Mouse (Mus musculus) retina, adult 2 months (tissue): ENCODE data around the gene Mthfd1l.
"Not testable (repeated sequence)": the region's sequence is repeated elsewhere in the genome, so short reads cannot be mapped to it uniquely, and the experiment has no call there.

Experiments used
- DNase-seq: peaks from one replicate; pipeline ENCODE4 v3.0.0-alpha.2; 2012; ENCODE audit warnings: low read depth, low spot score

Mthfd1l gene

DNA sequence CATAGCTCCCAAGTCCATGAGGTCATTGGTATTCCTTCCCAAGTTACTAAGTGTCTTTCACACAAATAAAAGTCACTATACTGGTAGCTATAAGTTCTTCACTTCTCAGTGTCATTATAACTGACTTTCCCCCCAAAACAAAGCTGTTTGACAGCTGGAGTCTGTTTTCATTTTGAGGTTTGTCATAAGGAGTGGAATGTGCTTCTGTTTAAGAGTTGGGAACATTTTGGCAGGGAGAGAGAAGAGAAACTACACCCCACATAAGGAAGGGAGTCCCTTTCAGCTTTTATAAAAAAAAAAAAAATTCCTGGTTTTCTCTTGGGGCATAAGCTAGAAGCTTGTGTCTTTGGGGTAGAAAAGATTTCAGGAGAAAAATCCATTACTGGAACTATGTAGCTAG lies 143.7 kb downstream of the Mthfd1l start:
- DNase-seq, result no peak

DNA sequence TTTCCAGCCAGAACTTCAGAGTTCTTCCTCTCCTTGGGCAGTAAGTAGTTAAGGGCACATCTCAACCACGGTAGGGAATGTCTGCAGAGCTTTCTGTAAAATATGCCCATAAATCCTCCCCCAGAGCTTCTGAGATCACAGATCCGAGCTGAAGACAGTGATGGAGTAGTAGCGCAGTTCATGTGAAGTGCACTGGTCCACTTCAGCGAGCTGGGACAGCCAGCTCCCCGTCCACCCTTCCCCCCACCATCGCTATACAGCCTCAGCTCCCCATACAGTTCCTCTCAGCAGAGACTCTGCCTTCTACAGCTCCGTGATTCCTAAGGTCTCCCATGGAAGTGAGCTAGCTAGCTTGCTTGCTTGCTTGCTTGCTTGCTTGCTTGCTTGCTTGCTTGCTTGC lies 144.2 kb downstream of the Mthfd1l start:
- DNase-seq, result no peak

DNA sequence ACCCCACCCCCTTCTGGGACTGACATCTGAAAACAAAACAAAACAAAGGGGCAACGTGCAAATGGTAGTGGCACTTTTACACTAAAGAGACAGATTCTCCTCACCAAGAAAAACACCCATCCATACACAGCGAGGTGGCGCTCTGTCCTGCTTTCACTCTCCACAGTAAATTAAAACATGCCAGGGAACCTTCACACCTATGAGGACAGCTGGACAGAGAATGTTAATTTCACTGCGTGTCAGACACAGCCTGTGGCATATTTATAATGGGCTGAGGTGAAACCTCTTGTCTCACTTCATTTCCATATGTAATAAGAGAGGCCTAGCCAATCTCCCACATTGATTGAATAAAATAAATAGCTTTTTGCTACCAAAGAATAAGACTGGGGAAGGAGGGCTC lies 146.4 kb downstream of the Mthfd1l start:
- no peak for DNase-seq

DNA sequence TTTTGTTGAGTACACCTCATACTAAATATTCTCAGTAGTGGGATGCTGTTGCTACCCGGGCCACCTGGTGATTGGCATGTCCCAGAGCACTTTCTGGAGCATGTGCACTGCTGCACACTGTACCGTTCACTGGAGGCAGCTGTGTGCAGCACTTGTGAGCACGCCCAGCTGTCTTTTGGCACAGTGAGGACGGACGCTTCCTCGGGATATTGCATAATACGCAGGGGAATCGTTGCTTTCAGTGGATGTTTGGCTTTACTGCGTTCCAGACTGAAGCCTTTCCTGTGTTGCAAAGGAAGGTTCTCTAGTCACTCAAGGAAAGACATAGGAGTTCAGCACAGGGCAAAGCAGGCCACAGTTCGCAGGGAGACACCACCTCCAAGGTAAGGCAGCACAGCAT lies 147.8 kb downstream of the Mthfd1l start:
- DNase-seq, result no peak

DNA sequence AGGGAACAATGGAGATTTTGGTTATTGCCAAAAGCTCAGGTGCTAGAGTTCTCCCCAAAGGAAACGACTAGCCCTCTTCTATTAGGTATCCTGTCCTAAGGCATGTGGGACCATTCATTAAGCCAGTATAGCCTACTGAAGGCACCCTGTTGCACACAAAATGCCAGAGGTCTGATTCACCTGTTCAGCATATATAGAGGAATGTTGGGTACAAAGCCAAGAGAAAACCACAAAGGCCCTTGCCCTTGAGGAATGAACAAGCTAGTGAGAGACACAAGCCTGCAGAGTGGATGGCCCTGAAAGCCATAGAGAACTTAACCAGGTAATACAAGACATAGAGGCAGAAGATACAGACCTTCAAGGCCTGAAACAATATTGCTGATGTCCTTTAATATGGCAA lies 148.3 kb downstream of the Mthfd1l start:
- DNase-seq, result no peak

DNA sequence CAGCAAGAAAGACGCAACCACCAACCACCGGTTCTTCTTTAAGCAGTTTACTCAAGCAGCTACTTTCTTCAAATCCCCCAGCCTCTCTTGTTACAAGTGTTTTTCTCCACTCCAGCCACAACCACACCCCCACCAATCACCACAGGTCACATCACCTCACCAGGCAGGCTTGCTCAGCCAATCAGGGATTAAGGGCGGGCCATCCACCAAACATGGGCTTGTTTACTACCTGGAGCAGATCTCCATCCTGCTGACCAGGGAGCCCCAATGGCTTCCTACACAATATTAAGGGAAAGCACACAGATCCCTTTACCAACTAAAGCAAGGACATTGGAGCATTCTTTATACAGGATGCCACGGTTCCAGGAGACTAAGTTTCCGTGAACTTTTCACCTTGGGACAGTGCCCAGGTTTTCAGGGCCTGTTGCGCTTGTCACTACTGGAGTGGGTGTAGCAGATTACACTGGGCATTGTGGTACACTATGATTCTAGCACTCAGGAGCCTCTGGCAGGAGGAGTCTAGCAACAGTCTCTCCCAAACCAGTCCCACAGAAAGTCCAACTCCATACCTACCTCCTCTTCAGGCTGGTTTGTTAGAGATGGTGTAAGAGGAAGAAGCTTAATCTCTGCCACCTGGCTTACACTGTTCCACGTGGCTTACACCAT lies 150.5 kb downstream of the Mthfd1l start:
- DNase-seq, result not testable (repeated sequence)

DNA sequence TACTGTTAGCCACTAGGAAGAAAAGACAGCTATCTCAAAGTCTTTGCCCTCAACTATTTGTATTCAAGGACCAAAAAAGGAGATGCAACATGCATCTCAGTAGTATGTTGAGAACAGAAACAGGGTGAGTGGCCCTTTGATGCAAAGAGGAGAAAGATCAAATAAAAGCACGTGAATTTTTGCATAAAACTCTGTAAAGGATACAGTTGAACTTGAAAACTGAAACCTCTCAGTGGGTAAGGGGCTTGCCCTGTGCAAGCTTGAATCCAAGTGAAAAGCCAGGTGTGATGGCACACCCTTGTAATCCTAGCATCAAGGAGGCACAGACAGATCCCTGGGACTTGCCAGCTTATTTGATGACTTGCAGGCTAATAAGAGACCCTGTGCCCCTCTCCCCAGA lies 151.2 kb downstream of the Mthfd1l start:
- DNase-seq, result no peak

DNA sequence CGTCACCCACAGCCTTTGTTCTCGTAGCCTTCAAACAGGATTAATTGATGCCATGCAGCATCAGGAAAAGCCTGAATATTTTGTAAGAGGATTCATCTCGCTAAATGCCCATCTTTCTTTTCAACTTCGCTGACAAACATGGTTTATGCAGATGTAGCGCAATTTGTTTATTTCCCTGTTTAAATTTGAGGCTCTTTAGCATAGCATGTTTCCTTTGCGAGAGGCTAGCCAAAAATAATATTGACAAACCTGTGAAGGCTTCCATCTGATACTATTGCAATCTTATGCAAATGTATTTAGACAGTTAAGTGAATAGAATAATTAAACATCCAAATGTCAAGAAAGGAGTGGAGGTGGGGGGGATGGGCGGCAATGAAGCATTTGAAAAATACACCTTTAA lies 152.3 kb downstream of the Mthfd1l start:
- no peak for DNase-seq

DNA sequence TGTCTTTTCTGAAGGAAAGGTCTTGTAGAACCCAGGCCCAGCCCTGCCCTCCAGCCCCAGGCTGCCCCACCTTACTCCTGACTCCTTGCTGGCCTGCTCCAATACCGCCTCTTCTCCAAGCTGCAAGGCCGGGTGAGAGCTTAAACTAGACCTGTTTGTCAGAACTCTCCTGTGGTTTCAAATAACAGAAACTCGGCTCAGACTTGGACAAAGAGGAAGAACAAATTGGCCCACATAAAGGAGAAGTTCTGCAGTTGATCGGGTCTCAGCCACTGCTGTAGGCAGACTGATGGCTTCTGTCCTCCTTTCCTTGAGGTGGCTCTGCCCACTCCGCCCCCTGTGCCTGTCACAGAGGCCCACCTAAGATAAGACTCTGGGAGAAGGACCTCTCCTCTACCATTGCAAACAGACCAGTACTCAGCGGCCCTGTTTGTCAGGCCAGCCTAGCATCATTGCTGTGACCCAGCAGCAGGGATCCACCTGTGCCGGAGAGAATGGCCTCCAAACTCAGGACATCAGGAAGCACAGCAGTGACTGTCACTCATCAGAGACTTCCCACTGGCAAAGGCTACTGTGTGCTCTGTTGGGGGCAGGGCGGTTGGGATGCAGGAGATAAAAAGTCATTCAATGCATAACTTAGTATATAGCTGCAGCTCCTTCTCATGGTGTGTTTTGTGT lies 153.6 kb downstream of the Mthfd1l start:
- no peak for DNase-seq

DNA sequence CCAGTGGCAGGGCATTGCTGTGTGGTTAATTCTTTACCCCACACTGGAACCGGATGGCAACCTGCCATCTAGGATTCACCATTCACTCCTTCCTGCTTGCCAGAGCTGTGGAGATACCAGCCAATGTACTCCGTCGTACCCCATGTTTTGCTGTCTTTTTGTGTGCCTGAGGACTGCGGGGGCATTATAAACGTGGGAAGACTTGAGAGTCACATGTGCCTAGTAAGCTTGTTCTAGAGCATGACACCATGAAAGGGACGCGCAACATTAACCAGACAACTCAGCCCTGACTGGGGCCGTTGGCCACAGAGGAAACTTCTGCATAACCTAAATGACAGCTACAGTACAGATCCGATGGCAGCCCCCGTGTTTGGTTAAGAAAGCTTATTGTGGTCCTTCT lies 155.5 kb downstream of the Mthfd1l start:
- no peak for DNase-seq

DNA sequence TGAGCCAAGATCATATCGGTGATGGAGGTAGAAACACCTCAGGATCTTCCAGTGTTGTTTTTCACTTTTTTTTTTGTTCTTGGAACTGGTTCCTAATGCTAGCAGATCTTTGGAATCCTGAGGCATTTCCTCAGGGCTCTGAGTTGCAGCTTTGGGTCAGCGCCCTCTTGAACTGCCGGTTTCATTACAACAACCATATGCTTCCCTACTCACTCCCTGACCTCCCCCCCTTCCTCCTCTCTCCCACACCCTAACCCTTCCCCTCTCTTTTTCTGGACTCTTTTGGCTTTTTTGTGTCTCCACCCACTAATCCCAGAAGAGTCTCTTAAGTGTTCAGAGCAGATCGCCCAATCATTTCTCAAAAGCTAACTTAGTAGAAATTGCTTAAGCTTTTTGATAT lies 156.0 kb downstream of the Mthfd1l start:
- no peak for DNase-seq

DNA sequence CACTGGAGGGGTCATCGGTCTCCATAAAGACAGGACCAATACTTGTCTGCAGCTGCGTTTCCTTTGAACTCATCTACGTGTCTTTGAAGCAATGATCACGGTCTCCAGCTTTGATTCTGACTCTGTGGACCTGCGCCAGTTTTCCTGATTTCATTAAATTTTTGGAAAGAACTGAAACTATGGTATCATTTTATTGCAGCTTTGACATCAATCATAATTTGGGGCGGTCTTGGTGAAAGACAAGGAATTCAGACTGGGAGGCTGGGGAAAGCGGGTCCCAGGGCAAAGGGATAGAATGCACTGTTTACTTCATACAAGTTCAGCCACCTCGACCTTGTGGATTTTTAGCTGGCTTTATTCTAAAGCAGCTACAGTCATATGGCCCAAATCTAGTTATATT lies 156.5 kb downstream of the Mthfd1l start:
- DNase-seq, result no peak

DNA sequence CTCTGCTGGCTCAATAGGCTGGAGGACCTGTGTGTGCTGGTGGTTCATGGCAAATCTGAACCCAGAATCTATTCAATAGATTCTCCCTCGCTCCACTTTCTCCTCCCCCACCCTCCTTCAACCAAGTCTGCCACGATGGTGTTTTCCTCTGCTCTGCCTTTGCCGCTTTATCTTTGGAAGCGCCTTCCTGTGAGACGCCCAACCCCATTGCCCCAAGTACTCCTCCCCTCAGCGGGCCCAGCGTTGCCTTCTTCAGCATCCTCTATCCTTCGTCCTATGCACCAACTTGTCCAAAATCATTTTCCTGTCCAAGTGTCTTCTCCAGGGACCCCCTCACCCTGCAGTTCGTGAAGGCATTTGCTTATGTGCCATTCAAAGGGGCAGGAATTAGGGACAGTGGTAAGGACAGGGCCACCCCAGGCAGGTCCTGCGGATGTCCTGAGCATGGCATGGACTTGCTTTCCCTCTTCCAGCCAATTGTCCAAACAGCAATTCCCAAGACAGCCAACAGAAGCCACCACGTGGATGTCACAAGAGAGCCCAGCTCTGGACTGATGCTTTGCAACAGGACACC lies 157.2 kb downstream of the Mthfd1l start:
- DNase-seq, result no peak

DNA sequence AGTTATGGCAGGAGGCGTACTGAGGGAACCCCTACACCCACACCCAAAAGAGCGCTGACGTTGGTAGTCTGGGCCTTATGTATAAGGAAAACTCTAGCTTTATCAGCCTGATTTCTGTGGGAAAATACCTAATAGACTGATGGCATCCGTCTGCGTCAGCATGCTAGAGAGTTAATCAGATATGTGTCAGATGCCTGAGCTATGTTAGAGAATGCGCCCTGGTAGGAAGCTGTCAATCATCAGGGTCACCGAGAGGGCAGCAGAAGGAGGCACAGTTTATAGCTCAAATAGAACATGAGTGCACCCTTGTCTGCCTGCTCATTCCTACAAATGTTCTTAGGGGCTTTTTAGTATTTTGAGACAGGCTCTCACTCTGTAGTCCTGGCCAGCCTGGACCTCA lies 159.8 kb downstream of the Mthfd1l start:
- no peak for DNase-seq

DNA sequence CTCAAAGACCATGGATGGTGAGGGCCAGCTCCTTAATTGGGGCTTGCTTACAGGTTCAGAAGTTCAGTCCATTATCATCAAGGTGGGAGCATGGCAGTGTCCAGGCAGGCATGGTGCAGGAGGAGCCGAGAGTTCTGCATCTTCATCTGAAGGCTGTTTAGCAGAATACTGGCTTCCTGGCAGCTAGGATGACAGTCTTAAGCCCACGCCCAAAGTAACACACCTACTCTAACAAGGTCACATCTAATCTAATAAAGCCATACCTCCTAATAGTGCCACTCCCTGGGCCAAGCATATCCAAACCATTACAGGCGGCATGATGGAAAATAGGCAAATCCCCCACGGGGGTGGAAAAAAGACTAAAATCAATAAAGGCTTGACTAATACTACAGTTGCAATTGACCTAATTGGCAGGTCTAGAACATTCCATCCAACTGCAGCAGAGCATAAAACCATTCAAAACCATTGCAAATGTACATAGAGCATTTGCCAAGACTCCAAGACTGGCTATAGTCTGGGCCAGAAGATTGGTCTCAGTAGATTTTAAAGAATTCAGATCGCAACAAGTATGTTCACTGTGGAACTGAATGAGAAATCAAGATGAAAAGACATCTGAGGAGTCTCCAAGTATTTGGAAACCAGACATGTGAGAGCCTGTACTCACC lies 162.3 kb downstream of the Mthfd1l start:
- no peak for DNase-seq

DNA sequence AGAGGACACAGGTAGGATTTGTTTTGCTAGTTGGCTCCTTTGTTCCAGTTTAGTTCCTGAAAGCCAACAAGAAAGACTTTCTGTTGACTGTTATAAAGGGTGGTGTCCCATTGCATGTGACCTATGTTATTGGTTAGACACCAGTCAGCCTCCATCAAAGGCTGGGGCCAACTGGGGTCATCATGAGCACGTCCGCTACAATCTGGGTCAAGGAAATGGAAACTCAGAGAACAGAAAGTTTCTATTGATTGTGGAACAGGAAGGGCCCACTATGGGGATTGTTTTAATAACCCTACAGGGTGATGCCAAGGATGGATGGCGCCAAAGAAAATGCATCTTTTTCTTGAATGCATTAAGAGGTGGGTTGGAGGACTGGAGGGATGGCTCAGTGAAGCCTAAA lies 166.6 kb downstream of the Mthfd1l start:
- DNase-seq, result no peak

DNA sequence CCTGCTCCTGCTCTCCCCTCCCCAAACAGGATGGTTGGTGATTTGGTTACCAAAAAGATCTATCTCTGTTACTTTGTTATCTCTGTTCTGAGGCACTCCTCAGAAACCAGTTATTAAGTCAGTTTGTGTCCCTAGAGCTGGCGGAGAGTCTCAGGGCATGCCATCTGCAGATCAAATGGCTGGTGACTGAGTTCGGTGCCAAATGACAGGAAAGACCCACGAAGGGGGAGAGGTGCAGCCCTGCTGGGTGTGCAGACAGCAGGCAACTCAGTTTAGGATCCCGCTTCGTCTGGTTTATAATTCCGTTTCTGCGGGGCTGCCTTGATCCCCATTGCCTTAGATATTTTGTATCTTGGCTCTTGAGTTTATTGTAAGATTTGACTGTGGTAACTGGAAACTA lies 168.8 kb downstream of the Mthfd1l start:
- DNase-seq, result no peak

DNA sequence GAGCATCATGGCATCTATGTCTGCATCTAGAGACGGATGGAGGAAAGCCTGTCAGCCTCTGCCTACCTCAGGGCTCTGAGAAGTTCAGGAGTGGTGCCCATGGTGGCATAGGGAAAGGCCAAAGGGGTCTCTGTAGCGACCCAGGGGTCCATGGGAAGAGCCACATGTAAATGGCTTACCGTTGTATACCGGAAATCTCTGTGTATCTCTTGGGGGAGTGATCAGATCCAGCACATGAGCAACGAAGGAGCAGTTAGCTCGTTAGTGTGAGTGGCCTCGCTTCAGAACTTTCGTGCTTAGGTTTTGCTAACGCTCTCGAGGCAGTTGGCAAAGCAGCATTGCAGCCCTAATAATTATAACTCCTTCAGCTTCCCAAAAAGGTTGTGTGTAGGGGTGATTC lies 169.9 kb downstream of the Mthfd1l start:
- no peak for DNase-seq

DNA sequence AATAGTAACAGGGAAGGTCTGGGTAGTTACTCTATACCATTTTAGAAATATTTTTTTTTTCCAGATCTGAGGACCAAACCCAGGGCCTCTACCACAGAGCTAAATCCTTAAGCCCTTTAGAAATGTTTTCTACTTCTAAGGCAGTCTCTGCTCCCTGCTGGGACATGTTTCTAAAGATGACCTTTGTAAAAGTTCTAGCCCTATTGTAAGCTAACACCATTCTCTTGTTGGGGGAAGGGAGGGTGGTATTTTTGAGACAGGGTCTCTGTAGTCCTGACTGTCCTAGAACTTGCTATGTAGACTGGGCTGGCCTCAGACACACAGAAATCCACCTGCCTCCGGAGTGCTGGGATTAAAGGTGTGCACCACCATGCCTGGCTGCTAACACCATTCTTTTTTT lies 170.5 kb downstream of the Mthfd1l start:
- DNase-seq, result no peak

DNA sequence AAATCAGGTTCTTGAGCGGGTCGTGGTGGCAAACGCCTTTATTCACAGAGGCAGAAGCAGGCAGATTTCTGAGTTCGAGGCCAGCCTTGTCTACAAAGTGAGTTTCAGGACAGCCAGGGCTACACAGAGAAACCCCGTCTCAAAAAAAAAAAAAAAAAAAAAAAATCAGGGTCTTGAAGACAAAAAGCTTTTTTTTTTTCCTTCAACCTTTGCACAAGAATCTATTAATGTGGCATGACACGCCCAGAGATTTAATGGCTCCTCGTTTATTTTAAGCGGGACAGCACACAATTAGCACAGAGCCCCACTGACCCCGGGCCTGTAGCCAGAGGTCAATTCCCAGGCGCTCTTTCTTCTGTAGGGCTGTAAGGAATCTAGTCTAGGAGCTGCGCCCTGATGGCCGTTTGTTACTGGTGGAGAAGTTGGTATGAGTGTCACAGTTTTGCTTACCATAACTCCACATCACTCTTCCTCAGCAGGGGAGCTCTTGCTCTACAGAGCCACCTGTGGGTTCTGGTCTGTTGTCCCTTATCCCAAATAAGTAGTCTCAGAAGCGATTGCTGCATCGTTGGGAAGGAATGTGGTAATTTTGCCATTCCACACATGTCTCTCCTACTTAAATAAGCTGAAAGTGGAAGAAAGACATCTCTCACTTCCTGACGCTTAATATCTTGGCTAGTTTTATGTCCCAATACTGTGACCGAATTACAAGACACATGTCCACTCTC lies 172.3 kb downstream of the Mthfd1l start:
- no peak for DNase-seq

DNA sequence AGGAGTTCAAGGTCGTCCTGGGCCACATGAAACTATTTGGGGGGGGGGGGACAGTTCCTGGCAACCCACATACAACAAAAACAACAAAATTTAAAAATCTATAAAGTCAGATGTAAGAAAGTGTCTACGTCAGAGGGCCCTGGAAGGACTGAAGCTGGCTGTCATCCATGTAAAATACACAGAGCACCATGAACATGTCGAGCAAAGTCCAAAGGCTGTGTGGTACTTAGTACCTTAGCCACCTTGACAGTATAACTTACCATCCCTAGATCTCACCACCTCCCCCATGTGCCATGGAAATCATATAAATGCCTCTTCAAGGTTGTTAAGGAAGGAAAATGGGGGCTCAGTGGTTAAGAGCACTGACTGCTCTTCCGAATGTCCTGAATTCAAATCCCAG lies 174.0 kb downstream of the Mthfd1l start:
- DNase-seq, result no peak

DNA sequence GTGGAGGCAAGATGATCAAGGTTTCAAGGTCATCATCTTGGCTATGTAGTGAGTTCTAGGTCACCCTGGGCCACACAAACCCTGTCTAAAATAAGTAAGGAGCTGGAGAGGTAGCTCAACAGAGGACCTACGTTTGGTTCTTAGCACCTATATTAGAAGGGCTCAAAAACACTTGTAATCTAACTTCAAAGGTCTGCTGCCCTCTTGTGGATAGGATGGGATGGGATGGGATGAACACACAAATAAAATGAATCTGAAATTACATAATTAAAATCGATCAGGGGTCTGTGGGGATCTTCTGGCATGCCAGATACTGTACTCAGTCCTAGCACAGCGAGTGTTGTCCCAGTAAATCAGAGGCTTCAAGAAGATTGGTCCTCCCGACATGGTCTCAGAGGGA lies 178.2 kb downstream of the Mthfd1l start:
- DNase-seq, result no peak
